Comparison of ENCODE assay signal across 10 mouse cellular contexts in the genomic region with DNA sequence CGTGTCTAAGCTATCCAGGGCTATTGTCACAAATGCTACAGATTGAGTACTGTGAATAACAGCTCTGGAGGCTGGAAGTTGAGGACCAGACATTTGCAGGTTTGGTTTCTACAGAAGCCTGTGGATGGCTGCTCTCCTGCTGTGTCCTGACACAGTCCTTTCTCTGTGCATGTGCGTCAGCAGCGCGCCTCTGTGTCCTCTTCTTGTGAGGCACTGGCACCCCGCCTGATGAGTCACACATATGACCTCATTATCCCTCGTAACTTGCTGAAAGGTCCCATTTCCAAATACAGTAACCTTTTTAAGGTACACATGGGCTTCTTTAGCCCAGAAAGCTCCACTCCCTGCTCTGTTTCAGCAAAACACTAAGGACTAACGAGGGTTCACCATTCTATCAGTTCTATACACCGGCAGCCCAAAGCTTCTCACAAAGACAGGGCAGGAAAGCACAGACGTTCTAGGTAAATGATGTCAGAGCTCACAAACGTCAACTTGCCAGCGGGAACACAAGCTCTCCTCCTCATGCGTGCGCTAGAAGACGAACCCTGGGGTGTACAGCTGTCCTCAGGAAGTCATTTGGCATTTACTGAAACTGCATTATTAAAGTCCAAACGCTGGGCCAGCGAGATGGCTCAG.
DNase-seq lines count a peak whose midpoint lies in the region; ATAC-seq and TF ChIP-seq lines count a peak whose summit lies in the region.
"Had no signal": no experiment of that assay in that cellular context is flagged by ENCODE, and none has a peak within 500 bp of the region (broad histone marks: within the 10 kb centered on the region; RNA-seq: fewer than 3 reads in every experiment).

No protein-coding gene starts in this region.

- 0 out of 2 replicates have a peak, but pooled peaks cover 3% of the 10 kb centered on the region for H3K4me1 ChIP-seq in forebrain, embryonic 14.5 days (ENCODE audit: control insufficient read depth, insufficient read depth, low read length)
- H3K4me1 ChIP-seq in forebrain, embryonic 16.5 days (replicated peaks; ENCODE audit: control insufficient read depth, insufficient read depth, low read length): peaks cover 7% of the 10 kb centered on the region; the same call in 1 of the 2 replicates
- no peaks in the 10 kb centered on the region for H3K4me1 ChIP-seq in liver, embryonic 11.5 days (replicated peaks; ENCODE audit: control insufficient read depth, insufficient read depth, low read length)
- H3K4me1 ChIP-seq in hindbrain, embryonic 16.5 days (ENCODE audit: control insufficient read depth, insufficient read depth, low read depth, low read length): 0 out of 2 replicates have a peak, but pooled peaks cover 3% of the 10 kb centered on the region
- H3K4me1 ChIP-seq: embryonic facial prominence, embryonic 15.5 days; hindbrain, embryonic 10.5 days had no signal

- no peak overlapping the region for H3K4me2 ChIP-seq in forebrain, embryonic 14.5 days (ENCODE audit: low read length)
- H3K4me2 ChIP-seq in forebrain, embryonic 16.5 days (ENCODE audit: low read length): no peak overlapping the region
- H3K4me2 ChIP-seq in liver, embryonic 11.5 days: no peak overlapping the region
- H3K4me2 ChIP-seq in hindbrain, embryonic 16.5 days (ENCODE audit: low read length): no peak overlapping the region
- H3K4me2 ChIP-seq: embryonic facial prominence, embryonic 15.5 days had no signal

- H3K36me3 ChIP-seq in forebrain, embryonic 14.5 days (ENCODE audit: control insufficient read depth, insufficient read depth, low read length): no peaks in the 10 kb centered on the region
- no peaks in the 10 kb centered on the region for H3K36me3 ChIP-seq in forebrain, embryonic 16.5 days (ENCODE audit: control insufficient read depth, insufficient read depth)
- H3K36me3 ChIP-seq in liver, embryonic 11.5 days (ENCODE audit: control insufficient read depth, insufficient read depth, low read length): no peaks in the 10 kb centered on the region
- no peaks in the 10 kb centered on the region for H3K36me3 ChIP-seq in hindbrain, embryonic 16.5 days (ENCODE audit: control insufficient read depth, insufficient read depth, low read length)
- H3K36me3 ChIP-seq: embryonic facial prominence, embryonic 15.5 days; hindbrain, embryonic 10.5 days had no signal

- no peak overlapping the region for H3K27ac ChIP-seq in forebrain, embryonic 14.5 days (ENCODE audit: low read depth, low read length)
- no peak overlapping the region for H3K27ac ChIP-seq in forebrain, embryonic 16.5 days (ENCODE audit: low read length)
- peak overlapping the region; percentile 9; the same call in 1 of the 2 replicates for H3K27ac ChIP-seq in left cerebral cortex, adult 2 months
- H3K27ac ChIP-seq in liver, embryonic 11.5 days (ENCODE audit: low read depth, low read length): no peak overlapping the region
- H3K27ac ChIP-seq in hindbrain, embryonic 16.5 days (ENCODE audit: low read depth, low read length): no peak overlapping the region
- H3K27ac ChIP-seq: embryonic facial prominence, embryonic 15.5 days; hindbrain, embryonic 10.5 days had no signal

- H3K4me3 ChIP-seq in forebrain, embryonic 14.5 days (ENCODE audit: low read depth, low read length): no peak overlapping the region
- H3K4me3 ChIP-seq in forebrain, embryonic 16.5 days (replicated peaks; ENCODE audit: low read length): no peak overlapping the region
- H3K4me3 ChIP-seq in left cerebral cortex, adult 2 months: no peak overlapping the region
- H3K4me3 ChIP-seq in liver, embryonic 11.5 days (ENCODE audit: low read depth, low read length): no peak overlapping the region
- H3K4me3 ChIP-seq in hindbrain, embryonic 16.5 days (ENCODE audit: low read length): no peak overlapping the region
- H3K4me3 ChIP-seq: embryonic facial prominence, embryonic 15.5 days; hindbrain, embryonic 10.5 days had no signal

- no peak overlapping the region for H3K9ac ChIP-seq in forebrain, embryonic 14.5 days (ENCODE audit: low read length)
- no peak overlapping the region for H3K9ac ChIP-seq in forebrain, embryonic 16.5 days (replicated peaks; ENCODE audit: low read depth, low read length)
- H3K9ac ChIP-seq in liver, embryonic 11.5 days (ENCODE audit: low read depth, low read length): no peak overlapping the region
- H3K9ac ChIP-seq in hindbrain, embryonic 16.5 days (ENCODE audit: low read depth, low read length): no peak overlapping the region
- H3K9ac ChIP-seq: embryonic facial prominence, embryonic 15.5 days had no signal

- H3K27me3 ChIP-seq in forebrain, embryonic 14.5 days (replicated peaks; ENCODE audit: control insufficient read depth, insufficient read depth, low read length): no peaks in the 10 kb centered on the region
- H3K27me3 ChIP-seq in forebrain, embryonic 16.5 days (replicated peaks; ENCODE audit: control insufficient read depth, insufficient read depth, low read length): no peaks in the 10 kb centered on the region
- no peaks in the 10 kb centered on the region for H3K27me3 ChIP-seq in liver, embryonic 11.5 days (replicated peaks; ENCODE audit: control insufficient read depth, insufficient read depth, low read length)
- H3K27me3 ChIP-seq in hindbrain, embryonic 16.5 days (replicated peaks; ENCODE audit: control insufficient read depth, insufficient read depth, low read length): no peaks in the 10 kb centered on the region
- H3K27me3 ChIP-seq: embryonic facial prominence, embryonic 15.5 days had no signal

- DNase-seq in forebrain, embryonic 14.5 days (ENCODE audit: low spot score): peak; percentile 13
- DNase-seq in urinary bladder, postnatal 25 days (ENCODE audit: low spot score): peak; percentile 6
- DNase-seq in urinary bladder, adult 2 months (ENCODE audit: low spot score): no peak
- peak in 1 of 2 experiments; percentile 50 for DNase-seq in left cerebral cortex, adult 2 months (ENCODE audit: extremely low spot score in 1 of 2, low spot score in 2 of 2)
- DNase-seq in liver, embryonic 11.5 days (ENCODE audit: low spot score): no peak
- no peak for DNase-seq in testis, postnatal 14 days (ENCODE audit: low spot score)

- no peaks in the 10 kb centered on the region for H3K9me3 ChIP-seq in forebrain, embryonic 14.5 days (replicated peaks; ENCODE audit: control insufficient read depth, low read length)
- H3K9me3 ChIP-seq in forebrain, embryonic 16.5 days (ENCODE audit: control insufficient read depth, low read length): no peaks in the 10 kb centered on the region
- H3K9me3 ChIP-seq in liver, embryonic 11.5 days (ENCODE audit: control insufficient read depth, low read length): no peaks in the 10 kb centered on the region
- no peaks in the 10 kb centered on the region for H3K9me3 ChIP-seq in hindbrain, embryonic 16.5 days (ENCODE audit: control insufficient read depth, low read length)
- H3K9me3 ChIP-seq: embryonic facial prominence, embryonic 15.5 days; hindbrain, embryonic 10.5 days had no signal

- intact Hi-C loops in left cerebral cortex, adult 2 months (cut with DNase I): no loop called here

- no peak for TF ChIP-seq CTCF in left cerebral cortex, adult 2 months (IDR thresholded peaks at IDR 0.05)

- ATAC-seq in forebrain, embryonic 14.5 days: 0 out of 2 replicates have a peak, but pooled peaks have one; percentile 32
- no peak for ATAC-seq in forebrain, embryonic 16.5 days
- no peak for ATAC-seq in liver, embryonic 11.5 days (replicated peaks; ENCODE audit: low FRiP score)
- ATAC-seq in hindbrain, embryonic 16.5 days: no peak

- WGBS in forebrain, embryonic 14.5 days: 44% methylated on average over 16 of the region's 16 CpGs
- 37% methylated on average over 16 of the region's 16 CpGs for WGBS in forebrain, embryonic 16.5 days
- 75% methylated on average over 16 of the region's 16 CpGs for WGBS in liver, embryonic 11.5 days
- WGBS in hindbrain, embryonic 16.5 days: 65% methylated on average over 16 of the region's 16 CpGs

Comparison
In these comparisons a context has a peak if more than half of its experiments do, and no peak if none do; other contexts are left out.
1. DNase-seq: peak in forebrain, embryonic 14.5 days (single experiment) and urinary bladder, postnatal 25 days (single experiment); none in urinary bladder, adult 2 months (single experiment), liver, embryonic 11.5 days (single experiment) and testis, postnatal 14 days (single experiment).